Mouse (Mus musculus) heart, embryonic 12.5 days (tissue): Measurements from ENCODE around the gene Arrdc3. TPM values are rescaled to one million over a fixed set of nuclear protein-coding genes. Genes with fewer than 3 reads are reported as not detected.

Source experiments
- ATAC-seq: fragments of 200-750 bp; cut with Nextera tagmentation; 2 replicates; pipeline ENCODE4 v1.8.0; 2017; ENCODE audit warnings: moderate TSS enrichment, moderate library complexity; ENCODE audit not compliant: insufficient number of reproducible peaks, low FRiP score
- H3K27ac ChIP-seq: fragments of 300-500 bp; sonication (generic); 2 replicates; pipeline ENCODE4 v1.5.1; 2016; ENCODE audit warnings: mild to moderate bottlenecking, moderate library complexity; ENCODE audit not compliant: poor library complexity, severe bottlenecking
- H3K27me3 ChIP-seq: fragments of 300-500 bp; sonication (generic); replicated peaks from 2 replicates; pipeline ENCODE4 v1.6.1; 2016; ENCODE audit warnings: mild to moderate bottlenecking, moderate library complexity
- H3K36me3 ChIP-seq: fragments of 300-500 bp; sonication (generic); 2 replicates; pipeline ENCODE4 v1.6.1; 2016; ENCODE audit warnings: mild to moderate bottlenecking, moderate library complexity
- H3K4me1 ChIP-seq: fragments of 300-500 bp; sonication (generic); replicated peaks from 2 replicates; pipeline ENCODE4 v1.6.1; 2016; ENCODE audit warnings: mild to moderate bottlenecking
- H3K4me2 ChIP-seq: fragments of 300-500 bp; sonication (generic); 2 replicates; pipeline ENCODE4 v1.6.1; 2016; ENCODE audit warnings: mild to moderate bottlenecking, moderate library complexity
- H3K4me3 ChIP-seq: fragments of 300-500 bp; sonication (generic); 2 replicates; pipeline ENCODE4 v1.5.1; 2016; ENCODE audit warnings: mild to moderate bottlenecking
- H3K9ac ChIP-seq: fragments of 300-500 bp; sonication (generic); 2 replicates; pipeline ENCODE4 v1.6.1; 2016; ENCODE audit warnings: mild to moderate bottlenecking, moderate library complexity
- H3K9me3 ChIP-seq: fragments of 300-500 bp; sonication (generic); replicated peaks from 2 replicates; pipeline ENCODE4 v1.6.1; 2016; ENCODE audit warnings: mild to moderate bottlenecking, moderate library complexity
- WGBS: fragments of 180-500 bp; shearing (Covaris S2); methylation state at CpG from one replicate; pipeline ENCODE4 v1.1.7; 2016; 5-methylcytosine and 5-hydroxymethylcytosine counted together
- polyA plus RNA-seq: library from polyadenylated mRNA; unstranded; fragments of >200 nt; fragmentation: Nextera tagmentation; extraction: Ambion mirVana; gene quantifications from 2 replicates; pipeline ENCODE4 v1.2.1, GENCODE M21; 2016

The Arrdc3 gene
- polyA plus RNA-seq, 1 experiment from 2014 or later: 69.6 TPM

DNA sequence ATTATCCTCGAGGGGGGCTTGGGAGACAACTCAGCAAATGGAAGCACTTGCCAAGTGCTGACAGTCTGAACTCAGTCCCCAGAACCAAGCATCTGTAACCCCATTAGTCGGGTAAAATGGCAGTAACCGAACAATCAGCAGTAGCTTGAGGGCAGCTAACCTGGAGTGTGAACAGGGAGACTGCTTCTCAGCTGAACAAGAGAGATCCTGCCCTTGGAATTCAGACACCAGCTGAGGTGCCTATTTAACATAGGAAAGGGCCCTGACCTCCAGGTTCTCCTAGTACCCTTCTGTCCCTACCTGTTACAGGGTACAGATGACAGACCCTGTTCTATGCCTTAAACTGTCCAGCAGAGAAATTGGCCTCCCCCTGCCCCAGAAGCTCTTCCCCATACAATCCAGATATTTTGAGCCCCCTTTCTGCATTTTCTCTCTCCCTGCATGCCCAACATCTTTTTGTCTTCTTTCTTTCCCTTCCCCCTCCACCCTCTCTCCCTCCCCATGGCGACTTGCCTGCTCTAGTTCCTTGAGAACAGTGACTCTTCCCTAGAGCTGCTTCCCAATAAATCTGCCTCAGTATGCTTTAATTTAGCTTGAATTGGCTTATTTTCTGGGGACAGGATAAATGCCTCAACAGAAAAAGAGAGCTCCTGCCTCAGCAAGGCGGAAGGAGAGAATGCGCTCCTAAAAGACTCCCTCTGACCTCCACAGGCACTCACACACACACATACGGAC is 38.6 kb downstream of the Arrdc3 start:
- Histone ChIP-seq H3K27ac (no peak overlapping the region), H3K9me3 (no peaks in the 10 kb centered on the region), H3K36me3 (no peaks in the 10 kb centered on the region), H3K4me1 (no peaks in the 10 kb centered on the region), H3K27me3 (no peaks in the 10 kb centered on the region), H3K4me3 (no peak overlapping the region), H3K9ac (no peak overlapping the region), H3K4me2 (no peak overlapping the region)
- WGBS: 68% methylated on average over 7 of the region's 7 CpGs
- ATAC-seq: no peak

- Histone ChIP-seq H3K27me3 (no peaks in the 10 kb centered on the region), H3K4me3 (no peak overlapping the region), H3K36me3 (no peaks in the 10 kb centered on the region), H3K9me3 (no peaks in the 10 kb centered on the region), H3K4me2 (no peak overlapping the region), H3K4me1 (peaks cover 13% of the 10 kb centered on the region), H3K9ac (no peak overlapping the region), H3K27ac (no peak overlapping the region)
- no peak for ATAC-seq
- WGBS: 74% methylated on average over 7 of the region's 7 CpGs
Measured at GRCm38 (mm10) chr13:80928187-80928586, 45.0 kb downstream of the Arrdc3 start.

- Histone ChIP-seq H3K27me3 (no peaks in the 10 kb centered on the region), H3K36me3 (no peaks in the 10 kb centered on the region), H3K4me3 (no peak overlapping the region), H3K9me3 (no peaks in the 10 kb centered on the region), H3K27ac (no peak overlapping the region), H3K9ac (no peak overlapping the region), H3K4me1 (peaks cover 16% of the 10 kb centered on the region), H3K4me2 (no peak overlapping the region)
- no peak for ATAC-seq
- 63% methylated on average over 4 of the region's 4 CpGs for WGBS
Measured at GRCm38 (mm10) chr13:80930030-80930429, 46.8 kb downstream of the Arrdc3 start.

- H3K9ac ChIP-seq: no peak overlapping the region
- WGBS: 69% methylated on average over 5 of the region's 5 CpGs
- no peaks in the 10 kb centered on the region for H3K9me3 ChIP-seq
- peaks cover 22% of the 10 kb centered on the region for H3K4me1 ChIP-seq
- no peaks in the 10 kb centered on the region for H3K36me3 ChIP-seq
- no peak overlapping the region for H3K4me2 ChIP-seq
- no peak overlapping the region for H3K4me3 ChIP-seq
- ATAC-seq: no peak
- no peak overlapping the region for H3K27ac ChIP-seq
- H3K27me3 ChIP-seq: no peaks in the 10 kb centered on the region
Measured at GRCm38 (mm10) chr13:80932816-80933402, 49.7 kb downstream of the Arrdc3 start.

- H3K4me3 ChIP-seq: no peak overlapping the region
- no peak; the same call in 1 of the 2 replicates for ATAC-seq
- no peak overlapping the region for H3K4me2 ChIP-seq
- peaks cover 28% of the 10 kb centered on the region for H3K4me1 ChIP-seq
- H3K27me3 ChIP-seq: no peaks in the 10 kb centered on the region
- H3K9ac ChIP-seq: no peak overlapping the region
- H3K36me3 ChIP-seq: no peaks in the 10 kb centered on the region
- H3K9me3 ChIP-seq: no peaks in the 10 kb centered on the region
- H3K27ac ChIP-seq: no peak overlapping the region
- whole genome bisulfite sequencing: 31% methylated on average over 2 of the region's 2 CpGs
Measured at GRCm38 (mm10) chr13:80936426-80936825, 53.2 kb downstream of the Arrdc3 start.

DNA sequence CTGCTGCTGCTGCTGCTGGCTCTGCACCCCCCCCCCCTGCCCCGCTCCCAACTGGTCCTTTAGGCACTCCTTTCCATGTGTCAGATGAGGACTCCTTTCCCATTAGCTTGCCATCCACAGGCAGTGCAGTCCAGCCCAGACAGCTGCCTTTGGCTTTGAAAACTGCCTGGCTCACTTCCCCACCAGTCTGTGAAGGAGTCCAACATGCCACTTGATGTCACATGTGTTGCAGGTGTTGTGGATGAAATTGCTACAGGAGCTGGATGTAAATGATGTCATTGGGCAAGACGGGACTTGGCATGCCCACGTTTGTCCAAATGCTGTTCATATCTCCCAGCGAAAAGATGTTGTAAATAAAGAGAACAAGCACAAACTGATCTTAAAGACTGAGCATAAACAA is 56.0 kb downstream of the Arrdc3 start:
- 82% methylated on average over 4 of the region's 4 CpGs for WGBS
- Histone ChIP-seq H3K4me1 (peaks cover 24% of the 10 kb centered on the region), H3K4me2 (no peak overlapping the region), H3K9ac (no peak overlapping the region), H3K27me3 (no peaks in the 10 kb centered on the region), H3K4me3 (no peak overlapping the region), H3K27ac (no peak overlapping the region), H3K36me3 (no peaks in the 10 kb centered on the region), H3K9me3 (no peaks in the 10 kb centered on the region)
- no peak for ATAC-seq

- H3K4me1 ChIP-seq: peaks cover 21% of the 10 kb centered on the region
- H3K4me3 ChIP-seq: no peak overlapping the region
- ATAC-seq: no peak
- H3K27me3 ChIP-seq: no peaks in the 10 kb centered on the region
- no peak overlapping the region for H3K27ac ChIP-seq
- no peak overlapping the region for H3K4me2 ChIP-seq
- H3K9ac ChIP-seq: no peak overlapping the region
- H3K36me3 ChIP-seq: no peaks in the 10 kb centered on the region
- 30% methylated on average over 1 of the region's 1 CpGs for WGBS
- H3K9me3 ChIP-seq: no peaks in the 10 kb centered on the region
Measured at GRCm38 (mm10) chr13:80939866-80940265, 56.7 kb downstream of the Arrdc3 start.

DNA sequence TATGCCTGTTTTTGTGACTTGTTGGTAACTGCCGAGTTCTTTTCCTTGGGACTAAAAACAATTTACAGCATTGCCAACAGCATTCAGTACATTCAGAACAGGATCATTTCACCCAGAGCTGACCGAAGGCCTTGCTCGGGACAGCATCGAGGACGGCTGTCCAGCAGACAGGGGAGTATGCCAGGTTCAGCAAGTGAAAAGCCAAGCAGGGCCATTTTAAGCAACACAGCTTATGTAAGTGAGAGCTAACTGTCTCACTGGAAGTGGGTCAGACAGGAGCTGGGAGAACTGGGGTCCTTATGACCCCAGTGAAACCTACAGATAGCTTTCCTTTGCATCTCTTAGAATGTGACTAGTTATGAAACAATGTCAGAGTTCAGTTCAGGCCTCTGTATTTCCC is 57.2 kb downstream of the Arrdc3 start:
- no peaks in the 10 kb centered on the region for H3K27me3 ChIP-seq
- 70% methylated on average over 5 of the region's 5 CpGs for WGBS
- no peaks in the 10 kb centered on the region for H3K36me3 ChIP-seq
- no peak overlapping the region for H3K4me2 ChIP-seq
- no peaks in the 10 kb centered on the region for H3K9me3 ChIP-seq
- no peak overlapping the region for H3K9ac ChIP-seq
- ATAC-seq: no peak
- no peak overlapping the region for H3K27ac ChIP-seq
- H3K4me3 ChIP-seq: no peak overlapping the region
- peaks cover 17% of the 10 kb centered on the region for H3K4me1 ChIP-seq

DNA sequence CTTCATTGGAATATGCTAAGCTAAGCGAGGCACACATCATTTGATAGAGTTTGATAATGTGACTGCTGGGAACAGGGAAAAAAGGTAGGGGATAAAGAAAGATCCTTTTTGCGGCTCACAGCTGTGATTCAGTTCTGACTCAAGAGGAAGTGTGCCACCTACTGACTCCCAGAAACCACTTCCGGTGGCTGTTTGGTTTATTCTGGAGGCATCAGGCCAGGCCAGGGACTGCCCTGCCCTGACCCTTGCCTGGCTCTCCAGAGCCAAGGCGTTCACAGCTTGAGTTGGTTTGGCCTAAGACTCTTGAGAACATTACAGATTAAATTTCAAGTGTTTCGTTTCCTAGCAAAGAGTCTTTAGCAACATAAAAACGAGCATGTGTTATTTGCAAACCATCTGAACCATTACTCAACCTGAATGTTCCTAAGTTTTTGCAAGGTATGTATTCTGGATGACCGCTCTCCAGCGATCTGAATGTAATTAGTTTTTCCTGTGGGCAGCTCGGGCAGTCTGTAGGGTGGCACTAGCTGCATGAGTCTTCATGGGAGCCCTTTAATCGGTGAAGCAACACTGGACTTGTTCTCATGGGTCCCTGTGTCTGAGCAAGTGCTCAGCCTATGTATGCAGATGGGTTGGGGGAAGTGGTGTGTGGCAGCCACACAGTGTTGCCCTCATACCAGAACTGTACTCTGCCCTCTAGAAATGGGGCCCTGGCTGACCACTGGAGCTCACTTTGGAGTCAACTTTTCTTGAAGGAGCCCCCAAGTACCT is 57.9 kb downstream of the Arrdc3 start:
- Histone ChIP-seq H3K4me1 (peaks cover 15% of the 10 kb centered on the region), H3K36me3 (no peaks in the 10 kb centered on the region), H3K9ac (no peak overlapping the region), H3K4me3 (no peak overlapping the region), H3K27me3 (no peaks in the 10 kb centered on the region), H3K9me3 (no peaks in the 10 kb centered on the region), H3K27ac (no peak overlapping the region), H3K4me2 (no peak overlapping the region)
- 64% methylated on average over 10 of the region's 10 CpGs for WGBS
- no peak for ATAC-seq

- peaks cover 10% of the 10 kb centered on the region for H3K4me1 ChIP-seq
- ATAC-seq: no peak
- H3K27me3 ChIP-seq: no peaks in the 10 kb centered on the region
- H3K36me3 ChIP-seq: no peaks in the 10 kb centered on the region
- H3K9me3 ChIP-seq: no peaks in the 10 kb centered on the region
- no peak overlapping the region for H3K9ac ChIP-seq
- no peak overlapping the region for H3K4me3 ChIP-seq
- no peak overlapping the region for H3K27ac ChIP-seq
- H3K4me2 ChIP-seq: no peak overlapping the region
Measured at GRCm38 (mm10) chr13:80944532-80944931, 61.3 kb downstream of the Arrdc3 start.
